Mouse (Mus musculus): ENCODE measurements around the gene Gria2.

The Gria2 gene

DNA sequence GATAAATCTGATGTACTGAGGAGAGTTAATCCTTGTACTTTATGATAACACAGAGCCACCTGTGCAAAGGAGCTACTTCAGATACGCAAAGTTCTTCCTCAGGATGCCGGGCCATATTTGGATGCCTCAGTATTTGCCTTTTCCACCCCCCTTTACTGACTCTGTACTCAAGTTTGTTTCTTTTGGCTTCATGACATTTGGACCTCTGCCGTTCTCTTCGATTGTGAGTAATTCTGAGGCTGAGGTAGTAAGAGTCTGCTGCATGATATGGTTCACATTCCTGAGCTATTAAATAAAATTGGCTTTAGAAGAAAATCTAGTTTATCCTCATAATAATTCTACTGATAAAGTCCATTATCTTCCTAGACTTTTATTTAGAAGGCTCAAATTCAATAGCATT, 26.7 kb downstream of the Gria2 start:
- no peak for DNase-seq (ENCODE audit: extremely low spot score)

DNA sequence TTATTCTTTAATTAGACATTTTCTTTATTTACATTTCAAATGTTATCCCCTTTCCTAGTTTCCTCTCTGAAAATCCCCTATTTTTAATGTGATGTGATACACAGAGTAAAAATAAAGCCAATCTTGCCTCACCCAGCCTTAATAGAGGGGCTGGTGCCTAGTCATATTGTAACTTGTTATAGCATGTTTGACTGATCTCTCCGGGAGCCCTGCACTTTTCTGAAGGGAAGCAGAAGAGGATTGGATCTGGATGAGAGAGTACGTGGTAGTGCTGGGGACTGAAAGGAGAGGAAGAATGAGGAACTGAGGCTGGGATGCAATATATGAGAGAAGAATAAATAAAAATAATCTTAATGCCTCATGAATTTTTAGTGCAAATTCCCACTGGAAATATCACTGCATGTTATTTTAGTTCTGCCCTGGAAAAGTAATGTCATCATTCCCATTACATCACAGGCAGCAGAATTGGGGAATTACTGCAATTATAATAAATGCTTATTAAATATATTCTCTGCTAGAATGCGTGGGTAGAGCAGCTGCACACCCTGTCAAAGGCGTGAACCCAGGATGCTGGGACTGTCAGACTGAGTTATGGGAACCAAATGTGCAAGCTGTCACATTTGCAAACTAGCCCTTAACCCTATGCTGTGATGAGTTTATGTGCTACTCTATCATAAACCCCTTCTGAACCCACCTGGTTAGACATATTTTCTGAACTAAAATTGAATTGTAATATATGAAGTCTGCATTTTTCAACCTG, 28.4 kb downstream of the Gria2 start:
- DNase-seq (ENCODE audit: extremely low spot score): no peak

DNA sequence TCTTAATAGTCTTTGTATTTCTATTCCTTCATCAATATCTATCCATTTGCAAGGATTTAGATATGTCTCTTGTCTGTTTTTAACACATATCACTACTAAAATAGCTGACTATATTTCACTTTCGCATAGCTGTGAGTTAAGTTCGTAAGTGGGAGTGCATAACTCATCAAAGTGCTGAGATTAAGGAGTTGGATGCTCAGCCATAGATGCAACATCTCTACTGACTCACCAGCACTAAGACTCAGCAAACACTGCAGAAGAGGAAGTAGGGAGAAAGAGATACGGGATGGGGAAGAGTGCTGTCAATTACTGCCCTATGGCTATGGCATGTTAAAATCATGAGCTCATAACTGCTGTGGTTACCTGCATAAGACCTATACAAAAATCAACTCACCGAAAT, 29.4 kb downstream of the Gria2 start:
- no peak for DNase-seq (ENCODE audit: extremely low spot score)

DNA sequence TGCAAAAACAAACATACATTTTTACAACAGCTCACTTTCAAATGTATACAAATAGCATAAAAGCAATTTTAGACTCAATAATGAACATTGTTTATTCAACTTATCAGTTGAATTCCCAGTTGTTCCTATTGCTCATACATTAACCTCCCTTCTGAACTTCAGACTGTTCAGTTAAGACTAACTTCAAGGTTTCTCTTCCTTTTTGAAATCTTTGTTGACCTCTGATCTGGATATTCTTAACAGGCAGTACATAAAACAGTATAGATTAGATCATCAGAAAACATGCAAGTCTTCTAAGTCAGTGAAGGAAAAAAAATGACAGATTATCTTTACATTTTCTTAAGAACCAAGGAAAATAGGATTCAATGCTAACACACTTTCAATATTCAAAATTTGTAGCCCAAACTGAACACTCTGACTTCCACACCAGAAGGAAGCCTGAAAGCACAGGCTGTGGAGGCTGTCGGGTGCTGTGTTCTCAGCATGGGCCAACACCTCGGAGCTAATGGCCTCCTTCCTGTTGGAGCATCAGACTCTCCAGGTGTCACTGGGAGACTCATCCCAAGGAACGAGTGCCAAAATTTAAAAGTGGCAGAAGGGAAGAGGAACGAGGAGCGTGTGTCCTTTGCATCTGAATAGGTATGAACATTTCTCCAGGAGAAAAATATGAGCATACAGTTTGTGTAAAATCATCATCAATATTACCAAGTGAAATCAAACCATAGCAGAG, 33.0 kb downstream of the Gria2 start:
- no peak for DNase-seq (ENCODE audit: extremely low spot score)

DNA sequence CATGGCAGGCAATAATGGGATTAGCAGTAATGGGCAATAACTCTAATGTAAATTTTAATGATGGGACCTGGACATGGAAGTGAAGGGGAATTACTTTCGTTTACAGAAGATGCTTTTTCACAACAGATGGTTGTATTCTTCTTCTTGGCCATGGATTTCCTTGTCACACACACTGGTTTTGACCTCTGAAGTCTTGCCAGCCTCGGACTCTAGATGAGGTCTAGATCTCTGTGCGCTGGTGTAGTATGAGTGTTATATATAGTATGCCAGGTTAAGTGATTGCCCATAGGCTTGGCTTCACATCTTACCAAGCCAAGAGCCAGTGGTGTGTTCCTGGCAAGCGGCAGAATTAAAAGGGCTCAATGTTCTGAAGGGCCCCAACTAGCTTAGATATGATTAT, 43.7 kb downstream of the Gria2 start:
- no peak for DNase-seq (ENCODE audit: extremely low spot score)

DNA sequence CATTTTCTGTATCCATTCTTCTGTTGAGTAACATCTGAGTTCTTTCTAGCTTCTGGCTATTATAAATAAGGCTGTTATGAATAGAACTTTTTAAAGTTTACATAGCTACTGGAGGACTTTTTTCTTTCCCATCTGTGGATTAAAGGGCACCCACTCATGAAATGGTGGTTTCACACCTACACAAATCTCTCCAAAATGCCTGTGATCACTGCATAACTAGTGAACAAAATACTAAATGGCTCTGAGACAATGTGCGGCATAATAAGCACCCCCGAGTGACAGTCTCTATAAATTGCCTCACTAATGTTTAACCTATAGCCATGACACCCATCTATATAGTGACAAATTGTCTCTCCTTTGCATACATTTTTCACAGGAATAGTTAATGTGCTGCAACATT, 44.3 kb downstream of the Gria2 start:
- no peak for DNase-seq (ENCODE audit: extremely low spot score)

DNA sequence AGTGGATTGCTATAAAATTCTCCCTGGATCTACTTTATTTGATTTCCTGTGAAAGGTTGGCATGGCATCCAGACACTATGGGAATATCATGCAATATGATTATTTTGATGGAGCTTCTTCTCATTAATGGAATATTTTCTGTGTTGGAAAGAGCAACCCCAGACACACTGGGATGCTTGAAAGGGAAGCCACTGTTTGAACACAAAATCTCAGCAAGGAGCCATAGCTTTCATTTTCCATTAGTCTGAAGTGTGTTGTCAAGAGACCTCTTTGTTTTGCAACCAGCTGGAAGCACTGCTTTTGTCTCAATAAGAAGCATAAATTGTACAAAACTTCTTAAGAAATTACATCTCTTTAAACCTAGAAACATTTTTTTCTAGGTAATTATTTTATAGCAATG, 51.8 kb downstream of the Gria2 start:
- DNase-seq (ENCODE audit: extremely low spot score): no peak

DNA sequence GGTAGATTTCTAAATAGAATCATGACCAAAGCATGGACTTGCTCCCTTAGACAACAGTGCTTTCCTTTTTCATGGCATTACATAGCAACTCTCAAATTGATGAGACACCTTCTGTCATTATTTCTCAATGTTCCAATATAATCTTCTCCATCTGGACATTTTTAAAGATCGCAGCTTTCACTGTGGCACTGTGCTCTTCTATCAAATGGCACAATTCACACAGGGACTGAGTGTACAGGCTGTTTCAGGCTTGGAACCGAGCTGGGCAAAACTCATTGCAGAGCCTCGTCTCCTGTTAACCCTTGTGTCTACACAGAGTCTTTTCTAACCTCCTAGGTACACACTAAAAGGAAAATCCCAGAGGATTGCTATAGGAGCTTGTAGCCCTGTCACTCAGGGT, 77.4 kb downstream of the Gria2 start:
- no peak for DNase-seq (ENCODE audit: extremely low spot score)

DNA sequence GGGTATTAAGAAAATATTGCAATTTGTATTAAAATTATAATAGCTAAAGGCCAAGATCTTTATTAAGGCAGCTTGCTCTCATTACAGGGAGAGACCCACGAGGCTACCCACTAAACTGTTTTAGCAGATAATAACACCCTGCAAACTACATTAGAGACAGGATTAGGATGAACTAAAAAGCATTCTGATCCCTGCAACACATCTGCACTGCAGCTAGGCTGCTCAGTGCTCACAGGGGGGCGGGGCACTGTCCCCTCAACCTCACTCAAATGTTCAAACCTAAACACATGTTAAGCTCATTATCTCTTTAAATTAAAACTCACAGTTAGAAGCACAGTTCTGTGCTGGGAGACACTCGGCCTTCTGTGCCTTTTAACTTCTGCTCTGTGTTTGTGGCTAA, 89.5 kb downstream of the Gria2 start:
- DNase-seq (ENCODE audit: extremely low spot score): no peak

DNA sequence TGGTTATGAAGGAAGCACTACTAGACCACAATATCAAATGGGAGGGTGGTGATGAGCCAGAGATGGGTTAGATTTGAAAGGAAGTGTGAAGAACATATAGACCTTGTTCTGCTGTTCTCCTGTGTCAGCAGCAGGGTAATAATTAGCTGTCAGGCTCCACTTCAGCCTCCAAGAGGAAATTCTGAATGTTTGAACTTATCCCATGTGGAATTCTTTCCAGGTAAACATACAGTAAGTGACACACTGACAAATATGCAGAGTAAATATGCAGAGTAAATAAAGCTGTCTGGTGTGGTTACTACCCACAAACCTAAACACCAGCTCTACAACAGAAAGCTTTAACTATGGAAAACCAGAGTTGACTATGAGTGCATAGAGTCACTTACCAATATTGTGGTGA, 93.6 kb downstream of the Gria2 start:
- no peak for DNase-seq (ENCODE audit: extremely low spot score)

DNA sequence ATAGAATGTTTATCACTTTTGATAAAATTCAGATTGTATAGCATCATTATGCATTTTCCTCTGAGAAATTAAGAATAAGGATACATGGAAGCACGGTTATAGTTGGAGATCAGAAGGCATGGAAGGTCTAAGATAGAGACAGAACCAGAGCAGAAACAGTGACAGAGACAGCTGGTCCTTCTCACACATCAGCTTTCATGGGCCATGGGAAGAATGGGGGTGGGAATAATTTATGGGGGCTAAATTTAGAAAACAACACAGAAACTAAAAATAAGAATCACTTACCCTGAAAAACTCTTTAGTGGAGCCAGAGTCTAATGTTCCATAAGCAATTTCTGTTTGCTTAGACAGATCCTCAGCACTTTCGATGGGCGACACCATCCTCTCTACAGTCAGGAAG, 100.5 kb downstream of the Gria2 start:
- DNase-seq (ENCODE audit: extremely low spot score): no peak

DNA sequence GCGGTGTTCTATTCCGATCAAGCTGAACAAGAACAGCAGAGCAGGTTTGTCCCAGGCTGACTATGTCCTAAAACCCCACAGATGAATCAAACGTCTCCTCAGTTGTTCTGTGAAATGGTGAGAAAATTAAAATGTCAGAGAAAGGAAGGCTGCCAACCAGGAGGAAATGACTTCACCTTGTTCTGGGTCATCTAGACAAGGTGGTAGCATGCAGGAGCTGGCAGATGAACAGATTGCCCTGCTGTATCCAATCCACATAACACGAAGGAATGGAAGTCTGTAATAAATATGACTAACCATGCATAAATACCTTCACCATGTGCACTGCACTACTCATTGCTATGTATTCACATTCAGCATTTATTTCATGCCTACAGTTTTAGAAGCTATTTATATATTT, 105.1 kb downstream of the Gria2 start:
- no peak for DNase-seq (ENCODE audit: extremely low spot score)

DNA sequence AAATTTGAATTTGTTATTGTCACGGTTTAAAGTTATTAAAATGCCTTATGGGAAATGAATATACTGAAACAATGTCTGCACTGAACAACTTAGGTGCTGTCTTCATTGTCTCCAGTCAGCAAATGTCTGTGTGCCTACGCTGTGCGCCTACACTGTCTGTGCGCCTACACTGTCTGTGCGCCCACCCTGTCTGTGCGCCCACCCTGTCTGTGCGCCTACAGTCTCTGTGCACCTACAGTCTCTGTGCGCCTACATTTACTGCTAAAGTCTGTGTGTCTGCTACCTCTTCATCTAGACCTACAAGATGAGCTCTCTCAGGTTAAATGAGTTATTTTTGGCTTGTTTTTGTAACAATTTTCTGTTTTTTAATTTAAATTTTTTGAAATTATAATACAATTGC, 107.7 kb downstream of the Gria2 start:
- DNase-seq (ENCODE audit: extremely low spot score): no peak

DNA sequence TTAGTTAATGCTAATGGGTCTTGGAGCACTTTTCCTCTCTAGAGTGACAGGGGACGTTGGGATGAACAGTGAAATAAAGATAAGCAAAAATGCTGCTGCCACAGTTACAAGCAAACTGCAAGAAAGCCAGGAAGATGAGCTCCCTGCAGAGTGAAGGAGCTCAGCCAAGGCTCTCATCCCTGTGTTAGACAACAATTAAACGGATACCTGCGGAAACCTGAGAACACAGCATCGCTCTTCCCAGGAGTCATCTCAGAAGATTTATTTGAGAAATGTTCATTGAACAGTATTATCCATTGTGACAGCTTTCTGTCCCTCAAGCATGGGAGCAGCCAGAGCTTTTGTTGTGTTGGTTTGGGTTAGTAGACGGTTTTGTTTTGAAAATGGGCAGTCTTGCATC, 137.5 kb downstream of the Gria2 start:
- no peak for DNase-seq (ENCODE audit: extremely low spot score)

DNA sequence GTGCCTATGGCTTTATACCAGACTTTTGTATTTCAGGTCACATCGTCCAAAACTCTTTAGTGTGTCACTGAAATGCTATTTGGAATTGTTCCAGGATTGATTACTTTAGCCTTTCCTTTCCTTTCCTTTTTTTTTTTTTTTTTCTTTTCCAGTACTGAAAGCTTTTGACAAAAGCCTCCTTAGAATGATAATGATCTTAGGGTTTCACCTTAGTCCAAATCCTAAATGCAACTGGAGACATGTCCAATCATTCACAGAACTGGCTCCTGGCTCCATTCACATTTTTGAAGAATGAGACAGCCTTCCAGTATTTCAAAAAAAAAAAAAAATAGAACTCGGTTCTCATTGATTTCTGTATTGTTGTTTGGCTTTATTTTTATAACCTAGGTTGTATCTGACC, 139.3 kb downstream of the Gria2 start:
- no peak for DNase-seq (ENCODE audit: extremely low spot score)

DNA sequence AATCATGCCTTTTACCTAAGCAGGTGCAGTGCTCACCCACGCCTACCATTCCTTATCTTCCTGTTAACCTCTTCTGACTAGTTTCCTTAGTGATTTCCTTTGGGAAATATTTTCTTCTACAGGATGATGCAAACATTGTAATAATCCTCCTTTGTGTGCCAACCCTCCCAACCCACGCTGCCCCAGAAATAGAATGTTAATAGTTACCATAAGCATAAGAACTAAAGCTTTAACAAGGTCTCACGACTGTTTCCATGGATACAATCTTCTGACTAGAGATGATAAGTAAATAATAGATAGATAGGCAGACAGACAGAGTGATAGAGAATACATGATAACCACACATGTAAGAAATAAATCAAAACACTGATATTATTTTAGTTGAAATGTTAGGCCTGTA, 140.8 kb downstream of the Gria2 start:
- no peak for DNase-seq (ENCODE audit: extremely low spot score)

DNA sequence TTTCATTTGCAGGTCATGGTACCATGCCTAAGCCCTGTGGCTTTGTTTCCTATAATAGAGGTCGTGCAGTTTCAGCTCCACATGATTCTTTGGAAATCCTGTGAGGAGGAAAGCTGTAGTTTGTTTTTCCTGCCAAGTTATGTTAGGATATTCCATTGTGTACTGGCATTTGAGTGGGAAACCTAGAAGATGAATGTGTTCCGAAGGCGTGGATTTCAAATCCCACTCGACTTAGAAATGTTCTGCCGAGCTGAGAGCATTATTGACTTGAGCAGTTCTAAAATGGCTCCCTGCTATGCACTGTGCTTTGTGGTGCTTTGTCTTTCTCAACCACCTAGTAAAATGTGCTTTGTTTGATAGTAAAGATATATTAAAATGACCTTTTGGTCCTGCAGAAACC, 150.4 kb downstream of the Gria2 start:
- DNase-seq (ENCODE audit: extremely low spot score): no peak

Data from embryo, embryonic 9.5 days (tissue).